Mouse (Mus musculus): ENCODE data around the gene Slc41a2.

Gene Slc41a2

GRCm38 (mm10) chr10:83183634-83184479 lies 153.8 kb downstream of the Slc41a2 start:
- no peak for DNase-seq (ENCODE audit: low spot score)

GRCm38 (mm10) chr10:83182573-83182960 lies 155.1 kb downstream of the Slc41a2 start:
- DNase-seq (ENCODE audit: low spot score) = peak; percentile 38

DNA sequence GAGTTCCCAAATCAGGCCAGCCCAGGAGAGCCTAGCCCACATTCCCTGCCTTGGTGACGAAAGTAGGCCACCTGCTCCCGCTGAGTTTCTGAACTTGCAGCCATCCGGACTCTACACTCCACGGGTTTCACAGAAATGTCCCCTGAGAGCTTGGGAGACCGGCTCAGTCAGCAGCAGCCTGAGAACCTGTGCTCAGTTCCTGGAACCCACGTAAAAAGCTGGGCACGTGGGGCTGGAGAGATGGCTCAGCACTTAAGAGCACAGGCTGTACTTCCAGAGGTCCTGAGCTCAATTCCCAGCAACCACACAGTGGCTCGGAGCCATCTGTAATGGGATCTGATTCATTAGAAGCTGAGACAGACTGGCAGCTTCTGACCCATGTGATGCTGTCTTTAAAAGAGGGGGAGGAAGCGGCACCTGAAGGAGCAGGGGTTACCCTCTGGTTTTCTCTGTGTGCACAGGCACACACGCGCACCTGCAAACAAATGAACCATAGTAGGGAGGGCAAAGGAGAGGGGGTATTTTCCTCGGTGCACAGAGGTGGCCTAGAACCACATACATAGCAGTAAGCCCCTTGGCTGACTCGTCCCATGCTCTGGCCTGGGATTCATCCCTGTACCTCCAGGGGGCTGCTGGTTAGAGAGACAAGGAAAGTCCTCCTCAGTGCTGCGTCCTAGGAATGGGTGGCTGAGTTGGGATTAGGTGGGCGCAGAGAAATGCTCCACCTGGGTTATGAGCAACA lies 155.7 kb downstream of the Slc41a2 start:
- DNase-seq (ENCODE audit: low spot score) = no peak

Measured in testis, postnatal 14 days (tissue).